Mouse (Mus musculus) kidney, adult 2 months (tissue): ENCODE measurements at regions not wholly inside any gene's neighbourhood (a gene's known extent, or its start where the extent isn't known, plus 50 kb on each side); places are given as distances from the start of the nearest gene placed in this dataset.

Experiments used
- CTCF ChIP-seq: fragments of 200-500 bp; conservative IDR thresholded peaks from 2 replicates; pipeline ENCODE4 v1.5.1; 2011; ENCODE audit warnings: low read depth, mild to moderate bottlenecking, control low read depth, low read length, moderate library complexity, mixed read lengths; ENCODE audit not compliant: insufficient read depth, insufficient read length
- POLR2A ChIP-seq: fragments of 200-500 bp; IDR thresholded peaks from one replicate; pipeline ENCODE4 v1.6.1; 2011; ENCODE audit warnings: low read depth, low read length, control low read depth

DNA sequence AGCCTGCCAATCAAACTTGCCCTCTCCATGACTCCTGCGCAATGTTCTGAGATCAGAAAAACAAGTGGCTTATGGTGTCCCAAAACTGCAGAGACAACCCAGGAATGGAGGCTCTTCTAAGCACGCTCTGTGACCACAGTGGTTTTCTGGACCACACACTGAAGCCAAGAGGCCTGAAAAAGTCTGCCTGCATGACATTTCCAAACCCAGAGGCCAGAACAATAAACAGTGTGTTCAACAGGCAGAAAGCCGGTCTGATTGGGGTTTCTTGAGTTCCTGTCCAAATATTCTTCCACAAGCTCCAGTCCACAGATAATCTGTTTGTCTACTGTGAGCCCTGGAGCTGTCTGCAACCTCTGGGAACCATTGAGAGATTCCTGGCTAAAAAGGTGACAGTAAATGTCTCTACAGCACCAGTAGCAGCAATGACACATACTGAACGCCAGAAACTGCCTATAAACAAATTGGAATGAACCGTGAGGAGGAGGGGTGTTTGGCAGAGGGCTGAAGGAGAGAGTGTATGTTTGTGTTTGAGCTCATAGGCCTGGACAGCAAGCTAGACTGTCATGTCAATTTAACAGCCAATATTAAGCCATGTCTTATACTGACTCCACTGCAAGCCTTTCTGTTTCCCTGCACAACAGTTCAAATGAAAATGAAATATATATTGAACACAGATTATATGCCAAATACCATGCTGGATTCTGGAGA, 152.2 kb downstream of the Rpl10-ps3 start:
- TF ChIP-seq POLR2A (no peak), CTCF (no peak)
